Mouse (Mus musculus) heart, adult 10 weeks (tissue): Measurements from ENCODE around the gene Marcks. TPM values are rescaled to one million over a fixed set of nuclear protein-coding genes. Genes with fewer than 3 reads are reported as not detected.

Experiments used
- polyA plus RNA-seq: library from polyadenylated mRNA; stranded (reverse); fragments of 350-450 nt; fragmentation: Illumina TruSeq; extraction: RNeasy Lipid Tissue Mini Kit (QIAGEN cat#74804); gene quantifications from one replicate; pipeline ENCODE4 v1.2.3, GENCODE M21; 2014; ENCODE audit warnings: low read depth, low replicate concordance

Marcks gene
- 20.6 TPM for polyA plus RNA-seq

GRCm38 (mm10) chr10:37138778-37139442 lies at the start of gene Marcks:
Marcks (minus strand) TSS chr10:37138920.

Other genes with a start within 250 kb of the Marcks start
- 70.5 TPM for gene Hdac2, start 164.4 kb downstream of the Marcks start, polyA plus RNA-seq